Mouse (Mus musculus): ENCODE measurements at regions not wholly inside any gene's neighbourhood (a gene's known extent, or its start where the extent isn't known, plus 50 kb on each side); places are given as distances from the start of the nearest gene placed in this dataset.

DNA sequence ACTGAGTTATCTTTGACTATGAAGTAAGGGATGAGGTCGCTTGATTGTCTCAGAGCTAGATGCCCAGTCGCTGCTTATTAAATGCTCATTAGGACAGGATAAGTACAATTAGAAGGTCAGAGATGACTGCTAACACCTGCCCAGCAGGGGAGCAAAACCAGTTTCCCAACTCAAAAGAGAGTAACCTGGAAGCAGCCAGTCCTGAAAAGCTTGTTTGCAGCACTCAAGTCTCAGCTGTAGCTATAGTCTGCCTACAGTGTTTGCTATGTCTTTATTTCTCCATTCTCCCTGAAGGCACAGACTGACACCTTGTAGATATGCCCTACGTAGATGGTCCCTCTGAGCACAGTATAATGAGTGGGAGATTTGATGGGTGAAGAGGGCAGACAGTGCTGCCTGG is 274.7 kb upstream of the Maf start:
- TF ChIP-seq POLR2A (IDR thresholded peaks at IDR 0.05; ENCODE audit: control insufficient read depth, low read depth, low read length) = no peak
- TF ChIP-seq CTCF (IDR thresholded peaks at IDR 0.05; ENCODE audit: control insufficient read depth, insufficient read depth, insufficient replicate concordance, low read depth, low read length) = no peak
